Mouse (Mus musculus): ENCODE results near the gene Crtc3. TPM values are rescaled to one million over a fixed set of nuclear protein-coding genes. Genes with fewer than 3 reads are reported as not detected.

The Crtc3 gene
- polyA plus RNA-seq, 1 experiment from 2014 or later = 16.6 TPM

DNA sequence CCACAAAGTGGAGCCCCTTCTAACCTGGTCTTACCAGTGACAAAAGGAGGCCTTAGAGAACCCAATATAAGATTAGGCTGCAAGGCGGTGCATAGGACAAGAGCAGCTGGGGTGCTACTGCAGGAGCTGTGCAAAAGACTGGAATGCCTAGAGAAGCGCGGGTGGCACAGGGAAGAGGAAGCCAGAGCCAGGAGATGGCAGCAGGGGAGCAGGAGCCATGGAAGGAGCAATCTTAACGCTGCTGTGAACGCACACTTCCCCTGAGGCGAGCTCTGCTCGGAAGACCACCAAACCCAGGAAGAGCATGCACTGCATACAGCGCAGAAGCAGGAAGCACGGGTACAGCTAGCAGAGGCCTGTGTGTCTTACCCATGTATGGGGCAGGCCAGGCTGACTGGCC is 72.6 kb downstream of the Crtc3 start:
- 74% methylated on average over 9 of the region's 9 CpGs for whole genome bisulfite sequencing
- no peaks in the 10 kb centered on the region for H3K9me3 ChIP-seq (ENCODE audit: control insufficient read depth, low read length)
- H3K27ac ChIP-seq (ENCODE audit: low read depth, low read length) = no peak overlapping the region
- no peaks in the 10 kb centered on the region for H3K36me3 ChIP-seq (ENCODE audit: control insufficient read depth, insufficient read depth, low read length)
- no peak overlapping the region for H3K4me2 ChIP-seq
- no peak for DNase-seq (ENCODE audit: low spot score)
- no peak for ATAC-seq (replicated peaks; ENCODE audit: low FRiP score)
- H3K9ac ChIP-seq (ENCODE audit: low read depth, low read length) = no peak overlapping the region
- H3K4me3 ChIP-seq (ENCODE audit: low read depth, low read length) = no peak overlapping the region
- no peaks in the 10 kb centered on the region for H3K27me3 ChIP-seq (replicated peaks; ENCODE audit: control insufficient read depth, insufficient read depth, low read length)
- H3K4me1 ChIP-seq (replicated peaks; ENCODE audit: control insufficient read depth, insufficient read depth, low read length) = 0 out of 2 replicates have a peak, but pooled peaks cover 3% of the 10 kb centered on the region

DNA sequence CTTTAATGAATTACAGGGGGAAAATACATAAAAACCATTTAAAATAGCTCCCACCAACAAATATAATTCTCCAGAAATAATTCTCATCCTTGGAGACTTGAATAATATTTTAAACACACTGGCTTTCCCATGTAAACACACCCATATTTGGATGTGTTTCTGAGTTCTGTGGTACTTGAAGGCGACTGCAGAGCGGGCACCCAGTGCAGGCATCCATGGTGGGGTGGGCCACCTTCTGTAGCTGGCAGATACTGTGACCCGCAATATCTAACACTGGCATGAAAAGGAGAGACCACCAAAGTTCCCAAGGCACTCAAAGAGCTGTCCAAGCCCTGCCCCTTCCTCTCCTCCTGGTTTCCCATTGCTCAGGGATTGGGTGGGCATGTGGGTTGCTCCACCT is 74.6 kb downstream of the Crtc3 start:
- H3K4me1 ChIP-seq (replicated peaks; ENCODE audit: control insufficient read depth, insufficient read depth, low read length) = 0 out of 2 replicates have a peak, but pooled peaks cover 3% of the 10 kb centered on the region
- no peak for DNase-seq (ENCODE audit: low spot score)
- no peak overlapping the region for H3K4me2 ChIP-seq
- ATAC-seq (replicated peaks; ENCODE audit: low FRiP score) = no peak
- no peak overlapping the region for H3K9ac ChIP-seq (ENCODE audit: low read depth, low read length)
- H3K9me3 ChIP-seq (ENCODE audit: control insufficient read depth, low read length) = no peaks in the 10 kb centered on the region
- no peaks in the 10 kb centered on the region for H3K36me3 ChIP-seq (ENCODE audit: control insufficient read depth, insufficient read depth, low read length)
- 78% methylated on average over 3 of the region's 3 CpGs for WGBS
- H3K27me3 ChIP-seq (replicated peaks; ENCODE audit: control insufficient read depth, insufficient read depth, low read length) = no peaks in the 10 kb centered on the region
- no peak overlapping the region for H3K4me3 ChIP-seq (ENCODE audit: low read depth, low read length)
- H3K27ac ChIP-seq (ENCODE audit: low read depth, low read length) = no peak overlapping the region

DNA sequence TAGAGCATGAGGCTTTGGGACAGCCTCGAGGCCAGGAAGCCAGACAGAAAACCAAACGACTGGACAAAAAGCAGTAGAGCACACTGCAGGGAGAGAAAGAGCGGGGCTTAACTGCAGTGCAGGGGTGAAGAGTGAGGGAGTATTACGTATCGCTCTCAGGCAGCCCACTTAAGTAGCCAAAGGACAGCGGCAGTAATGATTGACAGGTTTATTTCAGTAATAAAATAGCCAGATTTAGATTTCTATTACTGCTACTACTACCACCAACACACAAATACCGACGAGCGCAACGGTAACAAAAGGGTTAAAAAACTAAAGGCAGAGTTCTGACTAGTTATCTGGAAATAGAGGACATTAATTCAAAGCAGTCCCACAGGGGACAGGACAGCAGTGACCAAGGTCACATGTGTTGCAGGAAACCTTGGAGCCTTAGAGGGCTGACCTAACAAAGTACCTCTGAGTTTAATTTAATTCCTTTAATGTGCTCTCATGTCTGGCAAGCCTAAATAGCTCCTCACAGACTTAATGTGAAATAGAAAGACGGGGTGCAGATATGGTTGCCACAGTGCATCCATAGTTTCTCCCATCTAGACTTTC is 76.4 kb downstream of the Crtc3 start:
- H3K4me3 ChIP-seq (ENCODE audit: low read depth, low read length) = no peak overlapping the region
- no peaks in the 10 kb centered on the region for H3K27me3 ChIP-seq (replicated peaks; ENCODE audit: control insufficient read depth, insufficient read depth, low read length)
- no peak overlapping the region for H3K9ac ChIP-seq (ENCODE audit: low read depth, low read length)
- H3K27ac ChIP-seq (ENCODE audit: low read depth, low read length) = no peak overlapping the region
- ATAC-seq (replicated peaks; ENCODE audit: low FRiP score) (no peak), DNase-seq (ENCODE audit: low spot score) (no peak)
- 0 out of 2 replicates have a peak, but pooled peaks cover 3% of the 10 kb centered on the region for H3K4me1 ChIP-seq (replicated peaks; ENCODE audit: control insufficient read depth, insufficient read depth, low read length)
- H3K36me3 ChIP-seq (ENCODE audit: control insufficient read depth, insufficient read depth, low read length) = no peaks in the 10 kb centered on the region
- no peaks in the 10 kb centered on the region for H3K9me3 ChIP-seq (ENCODE audit: control insufficient read depth, low read length)
- 66% methylated on average over 11 of the region's 11 CpGs for WGBS
- H3K4me2 ChIP-seq = no peak overlapping the region

DNA sequence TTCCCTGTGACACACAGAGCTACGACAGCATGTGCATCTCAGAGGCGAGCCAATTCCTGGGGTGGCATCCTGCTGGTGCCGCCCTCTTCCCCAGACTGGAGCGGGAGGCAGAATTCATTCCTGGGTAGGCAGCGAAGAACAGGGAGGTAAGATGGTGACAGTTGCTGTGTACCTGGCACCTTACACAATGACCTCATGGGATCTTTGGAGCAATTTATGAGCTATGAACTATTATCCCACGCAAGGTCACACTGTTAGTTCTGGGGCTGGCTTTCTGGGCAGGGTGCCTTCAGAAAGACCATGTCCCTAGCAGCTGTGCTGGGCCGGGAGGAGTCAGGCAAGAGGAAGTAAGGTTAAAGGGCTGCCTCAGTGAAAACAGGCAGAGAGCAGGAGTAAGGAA is 77.0 kb downstream of the Crtc3 start:
- no peak overlapping the region for H3K4me3 ChIP-seq (ENCODE audit: low read depth, low read length)
- WGBS = 77% methylated on average over 7 of the region's 7 CpGs
- H3K36me3 ChIP-seq (ENCODE audit: control insufficient read depth, insufficient read depth, low read length) = no peaks in the 10 kb centered on the region
- no peaks in the 10 kb centered on the region for H3K27me3 ChIP-seq (replicated peaks; ENCODE audit: control insufficient read depth, insufficient read depth, low read length)
- H3K27ac ChIP-seq (ENCODE audit: low read depth, low read length) = no peak overlapping the region
- ATAC-seq (replicated peaks; ENCODE audit: low FRiP score) (no peak), DNase-seq (ENCODE audit: low spot score) (no peak)
- no peaks in the 10 kb centered on the region for H3K9me3 ChIP-seq (ENCODE audit: control insufficient read depth, low read length)
- no peak overlapping the region for H3K4me2 ChIP-seq
- 0 out of 2 replicates have a peak, but pooled peaks cover 3% of the 10 kb centered on the region for H3K4me1 ChIP-seq (replicated peaks; ENCODE audit: control insufficient read depth, insufficient read depth, low read length)
- H3K9ac ChIP-seq (ENCODE audit: low read depth, low read length) = no peak overlapping the region

DNA sequence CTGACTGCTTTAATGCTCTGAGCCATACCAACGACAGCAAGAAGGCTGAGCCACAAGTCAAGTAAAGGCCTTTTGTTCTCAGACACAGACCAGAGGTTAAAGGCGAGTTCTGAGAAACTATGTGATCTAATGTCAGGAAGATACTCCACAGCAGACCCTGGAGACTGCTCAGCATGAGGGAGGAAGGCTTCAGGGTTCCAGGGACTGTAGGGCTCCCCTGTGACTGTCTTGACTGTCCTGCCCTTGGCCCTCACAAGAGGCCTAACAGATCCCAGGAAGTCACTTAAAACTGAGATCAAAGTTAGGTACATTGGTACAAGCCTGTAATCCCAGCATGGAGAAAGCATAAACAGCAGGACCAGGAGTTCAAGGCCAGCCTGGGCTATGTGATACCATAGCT is 81.2 kb downstream of the Crtc3 start:
- no peak for DNase-seq (ENCODE audit: low spot score)
- H3K4me2 ChIP-seq = no peak overlapping the region
- 0 out of 2 replicates have a peak, but pooled peaks cover 3% of the 10 kb centered on the region for H3K4me1 ChIP-seq (replicated peaks; ENCODE audit: control insufficient read depth, insufficient read depth, low read length)
- no peak overlapping the region for H3K27ac ChIP-seq (ENCODE audit: low read depth, low read length)
- 68% methylated on average over 2 of the region's 2 CpGs for WGBS
- no peaks in the 10 kb centered on the region for H3K9me3 ChIP-seq (ENCODE audit: control insufficient read depth, low read length)
- no peak overlapping the region for H3K9ac ChIP-seq (ENCODE audit: low read depth, low read length)
- no peaks in the 10 kb centered on the region for H3K36me3 ChIP-seq (ENCODE audit: control insufficient read depth, insufficient read depth, low read length)
- ATAC-seq (replicated peaks; ENCODE audit: low FRiP score) = no peak
- H3K4me3 ChIP-seq (ENCODE audit: low read depth, low read length) = no peak overlapping the region
- no peaks in the 10 kb centered on the region for H3K27me3 ChIP-seq (replicated peaks; ENCODE audit: control insufficient read depth, insufficient read depth, low read length)

DNA sequence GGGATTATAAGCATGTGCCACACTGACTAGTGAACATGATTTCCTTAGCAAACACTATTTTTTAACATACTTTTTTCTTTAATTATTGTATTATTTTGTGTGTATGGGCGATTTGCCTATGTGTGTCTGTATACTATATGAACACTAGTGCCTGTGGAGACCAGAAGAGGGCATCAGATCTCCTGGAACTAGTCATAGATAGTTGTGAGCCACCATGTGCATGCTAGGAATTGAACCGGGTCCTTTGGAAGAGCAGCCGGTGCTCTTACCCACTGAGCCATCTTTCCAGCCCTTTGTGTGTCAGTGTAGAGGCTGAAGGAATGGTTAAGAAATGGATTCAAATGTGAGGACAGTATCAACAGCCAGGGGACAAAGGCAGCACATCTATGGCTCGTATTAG is 82.2 kb downstream of the Crtc3 start:
- Histone ChIP-seq H3K4me2 (no peak overlapping the region), H3K4me1 (replicated peaks; ENCODE audit: control insufficient read depth, insufficient read depth, low read length) (no peaks in the 10 kb centered on the region), H3K27ac (ENCODE audit: low read depth, low read length) (no peak overlapping the region), H3K27me3 (replicated peaks; ENCODE audit: control insufficient read depth, insufficient read depth, low read length) (no peaks in the 10 kb centered on the region), H3K9ac (ENCODE audit: low read depth, low read length) (no peak overlapping the region), H3K36me3 (ENCODE audit: control insufficient read depth, insufficient read depth, low read length) (no peaks in the 10 kb centered on the region), H3K9me3 (ENCODE audit: control insufficient read depth, low read length) (no peaks in the 10 kb centered on the region), H3K4me3 (ENCODE audit: low read depth, low read length) (no peak overlapping the region)
- DNase-seq (ENCODE audit: low spot score) = no peak
- ATAC-seq (replicated peaks; ENCODE audit: low FRiP score) = no peak
- WGBS = 83% methylated on average over 4 of the region's 4 CpGs

DNA sequence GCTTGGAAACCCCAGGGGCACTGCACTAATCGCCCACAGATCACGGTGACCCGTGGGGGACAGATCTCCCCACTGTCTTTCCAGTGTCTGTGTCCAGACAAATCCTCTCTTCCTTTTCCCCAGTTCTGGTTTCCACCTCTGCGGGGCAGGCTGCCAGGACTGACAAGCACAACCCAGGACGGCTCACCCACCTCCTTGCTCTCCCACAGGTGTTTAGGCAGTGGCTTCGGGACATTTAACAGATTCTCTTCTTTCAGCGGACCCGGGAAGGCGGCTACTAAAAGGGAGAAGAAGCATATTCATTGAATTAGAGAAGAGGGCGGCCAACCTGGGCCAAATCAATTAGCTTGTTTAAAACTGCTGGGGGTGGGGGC is 83.1 kb downstream of the Crtc3 start:
- no peak for ATAC-seq (replicated peaks; ENCODE audit: low FRiP score)
- Histone ChIP-seq H3K9me3 (ENCODE audit: control insufficient read depth, low read length) (no peaks in the 10 kb centered on the region), H3K9ac (ENCODE audit: low read depth, low read length) (no peak overlapping the region), H3K27ac (ENCODE audit: low read depth, low read length) (no peak overlapping the region), H3K4me3 (ENCODE audit: low read depth, low read length) (no peak overlapping the region), H3K4me2 (no peak overlapping the region), H3K27me3 (replicated peaks; ENCODE audit: control insufficient read depth, insufficient read depth, low read length) (no peaks in the 10 kb centered on the region), H3K36me3 (ENCODE audit: control insufficient read depth, insufficient read depth, low read length) (no peaks in the 10 kb centered on the region; the same call in 1 of the 2 replicates), H3K4me1 (replicated peaks; ENCODE audit: control insufficient read depth, insufficient read depth, low read length) (no peaks in the 10 kb centered on the region)
- DNase-seq (ENCODE audit: low spot score) = no peak
- 49% methylated on average over 10 of the region's 10 CpGs for WGBS

DNA sequence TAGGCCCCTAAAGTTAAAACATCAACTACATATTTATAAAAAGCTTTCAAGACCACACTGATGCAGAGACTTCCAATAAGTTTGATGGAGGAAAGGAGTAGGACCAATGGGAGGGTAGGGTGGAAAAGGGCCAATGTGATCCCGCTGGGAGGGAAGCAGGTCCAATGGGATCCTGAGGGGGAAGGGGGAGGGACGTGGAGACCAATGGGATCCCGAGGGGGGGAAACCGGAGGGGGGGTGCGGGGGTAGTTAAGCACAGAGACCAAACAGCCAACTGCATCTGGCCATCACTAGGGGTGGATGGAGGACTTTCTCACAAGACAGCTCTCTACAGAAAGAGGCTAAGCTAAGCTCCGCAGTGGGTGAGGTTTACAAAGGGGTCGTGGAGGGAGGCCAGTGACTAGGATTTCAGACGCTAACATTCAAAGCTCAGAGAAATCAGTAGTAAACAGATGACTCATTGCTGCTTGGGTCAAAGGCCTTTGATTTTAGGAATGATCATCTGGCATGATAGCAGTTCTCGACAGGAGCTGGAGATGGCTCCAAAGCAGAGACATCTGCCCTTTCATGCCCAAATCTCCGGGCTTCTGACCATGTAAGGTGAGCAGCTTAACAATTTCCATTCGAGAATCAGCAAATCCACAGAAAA is 83.6 kb downstream of the Crtc3 start:
- 46% methylated on average over 11 of the region's 11 CpGs for WGBS
- H3K9me3 ChIP-seq (ENCODE audit: control insufficient read depth, low read length) = no peaks in the 10 kb centered on the region
- no peak for ATAC-seq (replicated peaks; ENCODE audit: low FRiP score)
- H3K27ac ChIP-seq (ENCODE audit: low read depth, low read length) = no peak overlapping the region
- H3K9ac ChIP-seq (ENCODE audit: low read depth, low read length) = no peak overlapping the region
- H3K27me3 ChIP-seq (replicated peaks; ENCODE audit: control insufficient read depth, insufficient read depth, low read length) = no peaks in the 10 kb centered on the region
- no peak for DNase-seq (ENCODE audit: low spot score)
- H3K36me3 ChIP-seq (ENCODE audit: control insufficient read depth, insufficient read depth, low read length) = no peaks in the 10 kb centered on the region; the same call in 1 of the 2 replicates
- H3K4me2 ChIP-seq = no peak overlapping the region
- no peak overlapping the region for H3K4me3 ChIP-seq (ENCODE audit: low read depth, low read length)
- no peaks in the 10 kb centered on the region for H3K4me1 ChIP-seq (replicated peaks; ENCODE audit: control insufficient read depth, insufficient read depth, low read length)

DNA sequence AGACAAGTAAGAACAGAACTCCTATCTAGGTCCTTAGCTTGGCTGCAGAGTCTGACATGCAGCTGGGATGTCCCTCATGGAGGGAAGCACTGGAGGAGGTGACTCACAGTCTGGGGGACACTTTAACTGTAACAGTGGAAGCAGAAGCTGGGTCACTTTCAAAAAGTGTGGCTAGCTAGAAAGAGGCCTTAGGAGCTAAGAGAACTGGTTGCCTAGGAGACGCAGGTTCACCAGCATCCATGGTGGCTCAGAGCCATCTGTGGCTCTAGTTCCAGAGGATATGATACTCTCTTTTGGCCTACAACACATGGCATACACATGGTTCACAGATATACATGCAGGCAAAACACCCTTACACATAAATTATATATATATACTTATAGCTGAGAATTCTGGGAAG is 86.1 kb downstream of the Crtc3 start:
- no peaks in the 10 kb centered on the region for H3K27me3 ChIP-seq (replicated peaks; ENCODE audit: control insufficient read depth, insufficient read depth, low read length)
- no peak for DNase-seq (ENCODE audit: low spot score)
- 96% methylated on average over 1 of the region's 1 CpGs for WGBS
- H3K4me3 ChIP-seq (ENCODE audit: low read depth, low read length) = no peak overlapping the region
- no peak for ATAC-seq (replicated peaks; ENCODE audit: low FRiP score)
- H3K9ac ChIP-seq (ENCODE audit: low read depth, low read length) = no peak overlapping the region
- H3K9me3 ChIP-seq (ENCODE audit: control insufficient read depth, low read length) = no peaks in the 10 kb centered on the region
- peaks cover 6% of the 10 kb centered on the region for H3K36me3 ChIP-seq (ENCODE audit: control insufficient read depth, insufficient read depth, low read length)
- no peak overlapping the region for H3K27ac ChIP-seq (ENCODE audit: low read depth, low read length)
- no peaks in the 10 kb centered on the region for H3K4me1 ChIP-seq (replicated peaks; ENCODE audit: control insufficient read depth, insufficient read depth, low read length)
- no peak overlapping the region for H3K4me2 ChIP-seq
